Mouse (Mus musculus): ENCODE measurements around the gene Btbd35f22.
"Not testable (repeated sequence)": the region's sequence is repeated elsewhere in the genome, so short reads cannot be mapped to it uniquely, and the experiment has no call there.

Gene Btbd35f22

GRCm38 (mm10) chrX:32047529-32047928 is at the start of gene Btbd35f22:
Gene Btbd35f22 (plus strand): TSS chrX:32047829.
- not testable (repeated sequence) for DNase-seq (ENCODE audit: low read depth, low spot score)
